Mouse (Mus musculus) monocyte, adult 2 months (primary cell): Measurements from ENCODE around the gene Mat1a.

Experiments used
- DNase-seq, 2 experiments: peaks; one replicate each; pipeline ENCODE4 v3.0.0; 2022; ENCODE audit warnings: low spot score in 2 of 2, low read depth in 1 of 2

Mat1a gene

GRCm38 (mm10) chr14:41104853-41105444, at the start of gene Mat1a:
Gene Mat1a, plus strand, starts transcription at chr14:41105035.
- no peak for DNase-seq

GRCm38 (mm10) chr14:41065168-41065567, 39.7 kb upstream of the Mat1a start:
- DNase-seq, result no peak

- no peak for DNase-seq
Measured at GRCm38 (mm10) chr14:41066416-41066815, 38.4 kb upstream of the Mat1a start.

GRCm38 (mm10) chr14:41069108-41069507, 35.7 kb upstream of the Mat1a start, which contains the start of gene Dydc2:
Gene Dydc2, minus strand, starts transcription at chr14:41069208.
- DNase-seq, result no peak

GRCm38 (mm10) chr14:41070343-41070742, 34.5 kb upstream of the Mat1a start:
- no peak for DNase-seq

DNA sequence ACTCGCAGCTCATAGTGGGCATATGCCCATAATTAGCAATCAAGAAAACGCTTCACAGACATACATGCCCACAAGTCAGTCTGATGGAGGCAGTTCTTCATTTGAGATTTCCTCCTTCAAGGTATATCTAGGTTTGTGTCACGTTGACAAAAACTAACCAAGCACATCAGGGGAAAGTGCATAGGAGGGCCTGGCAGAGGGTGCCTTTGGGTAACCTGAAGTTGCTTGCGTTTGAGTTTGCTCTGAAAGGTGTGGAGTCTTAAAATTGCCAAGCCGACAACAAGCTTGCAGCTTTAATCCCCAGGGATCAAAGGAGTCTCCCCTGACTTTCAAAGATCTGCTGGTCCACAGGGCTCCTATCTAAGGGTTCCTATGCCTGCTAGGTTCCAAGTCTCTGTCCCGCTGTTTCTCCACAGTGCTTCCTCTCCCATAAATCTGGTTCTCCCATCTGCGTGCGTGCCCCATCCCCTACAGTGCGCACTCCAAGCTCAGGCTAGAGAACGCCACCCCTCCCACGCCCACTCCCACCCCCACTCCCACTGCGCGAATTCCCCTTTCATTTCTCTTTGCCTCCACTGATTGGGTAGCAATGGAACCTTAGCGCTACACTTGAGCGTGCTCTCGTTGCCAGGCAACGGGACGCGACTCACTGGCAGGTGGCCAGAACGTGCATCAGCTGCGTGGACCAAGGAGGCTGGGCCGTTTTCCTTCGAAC, 32.4 kb upstream of the Mat1a start, which contains the start of gene Dydc1:
Dydc1 (plus strand) TSS at position 683 of the 715 bp plus-strand sequence.
- DNase-seq, result no peak

GRCm38 (mm10) chr14:41072944-41073275, 31.9 kb upstream of the Mat1a start:
- DNase-seq, result no peak

- DNase-seq, result no peak
Measured at GRCm38 (mm10) chr14:41082408-41082807, 22.4 kb upstream of the Mat1a start.

DNA sequence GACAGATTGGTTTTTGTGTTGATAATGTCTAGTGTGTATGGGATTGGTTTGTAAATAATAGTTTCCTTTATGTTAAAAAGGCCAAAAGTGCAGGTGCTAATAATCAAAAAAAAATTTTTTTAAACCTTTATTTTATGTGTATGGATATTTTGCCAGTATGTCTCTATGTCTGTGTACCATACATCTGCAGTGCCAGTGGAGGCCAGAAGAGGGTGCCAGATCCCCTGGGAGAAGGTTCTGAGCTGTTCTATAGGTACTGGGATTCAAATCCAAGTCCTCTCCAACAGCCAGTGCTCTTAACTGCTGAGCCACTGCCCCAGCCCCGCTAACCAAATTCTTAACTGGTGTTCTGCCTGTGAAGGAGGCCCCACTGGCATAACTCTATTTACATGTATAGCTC, 17.3 kb upstream of the Mat1a start:
- no peak for DNase-seq

GRCm38 (mm10) chr14:41090777-41091176, 14.1 kb upstream of the Mat1a start:
- no peak for DNase-seq

- DNase-seq, result no peak
Measured at GRCm38 (mm10) chr14:41094114-41094513, 10.7 kb upstream of the Mat1a start.

DNA sequence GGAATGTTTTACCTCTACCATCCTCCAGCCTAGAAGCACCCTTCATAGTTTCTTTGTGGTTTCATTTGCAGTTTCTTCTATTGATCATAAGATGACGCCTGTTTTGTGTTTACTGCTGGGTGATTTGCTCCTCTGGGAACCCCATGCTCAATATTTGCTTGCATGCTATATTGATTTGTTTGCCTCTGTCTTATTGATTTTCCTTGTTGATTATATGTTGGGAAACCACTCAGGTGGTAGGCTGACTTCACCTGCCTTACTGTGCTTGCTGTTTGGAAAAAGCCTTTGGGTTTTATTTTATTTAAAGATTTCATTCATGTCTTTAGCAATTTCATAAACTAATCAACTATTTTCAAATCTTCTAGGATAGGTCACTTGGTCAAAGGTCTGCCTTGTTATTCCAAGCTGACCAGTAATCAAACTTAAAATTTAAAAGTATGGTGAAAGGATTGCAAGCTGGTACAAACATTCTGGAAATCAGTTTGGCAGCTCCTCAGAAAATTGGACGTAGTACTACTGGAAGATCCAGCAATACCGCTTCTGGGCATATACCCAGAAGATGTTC, 8.5 kb upstream of the Mat1a start:
- no peak for DNase-seq

- DNase-seq, result no peak
Measured at GRCm38 (mm10) chr14:41098726-41099125, 6.1 kb upstream of the Mat1a start.

DNA sequence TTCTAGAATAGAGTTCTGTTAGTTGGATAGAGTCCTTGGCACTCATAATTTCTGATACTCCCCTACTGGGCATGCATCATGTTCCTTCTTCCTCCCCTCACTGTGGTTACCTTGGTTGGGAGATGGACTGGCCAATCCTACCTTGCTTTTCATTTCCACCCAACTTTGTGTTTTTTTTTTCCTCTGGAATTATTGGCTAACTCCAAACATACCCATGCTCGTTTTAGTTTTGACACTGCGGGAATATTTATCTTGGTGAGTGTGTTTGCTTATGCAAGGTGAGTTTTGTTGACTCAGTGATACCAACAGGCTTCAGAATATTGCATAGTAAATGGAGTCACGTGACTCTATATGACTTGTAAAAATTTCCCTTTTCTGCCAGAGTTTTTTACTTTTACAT, 4.1 kb upstream of the Mat1a start:
- DNase-seq, result no peak

DNA sequence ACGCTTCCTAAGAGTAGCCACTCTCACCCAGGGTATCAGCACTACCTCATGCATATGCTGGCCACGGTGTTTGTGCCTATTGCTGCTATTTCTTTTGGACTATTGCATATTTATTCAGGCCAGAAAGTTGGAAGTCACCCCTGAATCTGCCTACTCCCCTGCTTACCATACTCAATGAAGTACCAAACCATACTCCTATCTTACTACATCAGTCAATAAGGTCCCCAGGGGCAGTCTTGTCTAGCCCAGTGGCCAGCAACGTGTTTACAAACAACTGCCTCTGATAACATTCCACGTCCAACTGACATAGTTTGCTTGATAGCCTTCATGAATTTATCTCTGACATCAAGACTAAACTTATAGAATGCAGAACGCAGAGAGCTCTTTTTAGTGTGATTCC, 3.6 kb upstream of the Mat1a start:
- DNase-seq, result no peak

DNA sequence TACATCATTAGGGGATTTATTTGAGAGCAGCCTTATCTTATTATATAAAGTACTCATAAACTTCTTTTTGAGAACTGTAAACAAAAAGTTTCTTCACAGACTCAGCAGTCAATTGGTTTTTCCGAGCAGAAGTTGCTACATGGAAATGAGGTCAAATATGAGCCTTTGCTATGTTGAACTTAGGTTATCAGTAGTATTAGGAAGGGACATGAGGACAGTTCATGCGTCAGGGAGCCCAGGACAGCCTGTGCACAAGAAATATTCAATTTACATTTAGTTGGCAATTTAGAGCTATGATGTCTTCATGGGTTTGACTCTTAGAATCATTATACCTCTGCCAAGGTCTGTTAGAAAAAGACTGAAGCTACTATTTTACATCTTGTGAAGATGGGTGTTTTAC, 2.6 kb upstream of the Mat1a start:
- DNase-seq, result no peak

- DNase-seq, result no peak
Measured at GRCm38 (mm10) chr14:41111031-41111668, 6.3 kb downstream of the Mat1a start.

- no peak for DNase-seq
Measured at GRCm38 (mm10) chr14:41112944-41113343, 8.1 kb downstream of the Mat1a start.

GRCm38 (mm10) chr14:41116271-41116670, 11.4 kb downstream of the Mat1a start:
- DNase-seq, result no peak

DNA sequence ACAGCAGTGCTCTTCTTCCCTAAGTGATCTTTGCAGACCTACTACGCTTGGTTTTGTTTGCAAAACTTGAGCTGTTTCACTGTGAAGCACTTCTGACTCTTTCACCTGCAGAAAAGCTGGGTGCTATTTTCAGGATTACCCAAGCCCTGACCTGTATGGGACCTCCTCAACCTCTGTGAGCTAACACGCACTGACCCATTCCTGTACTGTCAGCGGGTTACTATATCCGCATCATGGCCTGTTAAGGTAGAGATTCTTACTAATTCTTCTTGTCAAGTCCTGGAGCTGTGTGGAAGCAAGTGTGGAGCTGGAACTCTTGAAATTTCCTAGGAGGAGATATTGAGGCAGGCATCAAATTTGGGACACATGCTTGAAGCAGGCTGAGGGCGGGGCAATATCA, 19.8 kb downstream of the Mat1a start:
- no peak for DNase-seq

DNA sequence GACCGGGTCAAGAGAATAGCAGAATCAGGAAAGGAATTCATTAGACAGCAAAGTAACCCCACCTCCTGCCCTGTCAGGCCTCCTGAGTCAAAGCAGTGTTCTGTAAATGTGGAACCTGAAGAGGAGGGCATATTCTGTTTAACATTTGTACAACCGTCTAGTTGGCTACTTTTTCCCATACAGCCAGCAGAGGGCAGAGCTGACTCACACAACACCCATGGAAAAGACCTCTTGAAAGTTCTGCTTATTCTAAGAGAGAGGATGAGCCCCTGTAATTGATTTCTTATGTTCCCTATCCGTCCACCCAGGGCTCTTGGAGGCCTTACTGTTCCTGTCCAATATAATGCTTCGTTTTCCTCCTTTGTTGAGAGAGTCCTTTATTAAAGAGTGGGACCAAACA, 23.2 kb downstream of the Mat1a start:
- no peak for DNase-seq

GRCm38 (mm10) chr14:41131540-41131939, 26.7 kb downstream of the Mat1a start, which contains the start of gene Sftpa1:
Gene Sftpa1, plus strand, starts transcription at chr14:41131782.
- DNase-seq, result no peak
